Mouse (Mus musculus) spleen, adult 2 months (tissue): Measurements from ENCODE around the gene Zfand2a. TPM values are rescaled to one million over a fixed set of nuclear protein-coding genes. Genes with fewer than 3 reads are reported as not detected.
A peak's percentile ranks its signal among the peaks of the same experiment; 100 is the strongest.

Source experiments
- DNase-seq, 2 experiments: peaks; one replicate each; pipeline versions ENCODE4 v3.0.0 to v3.0.0-alpha.2; 2012 to 2021; ENCODE audit warnings: low spot score in 2 of 2, low read depth in 1 of 2
- H3K27ac ChIP-seq: fragments of 200-500 bp; 2 replicates; pipeline ENCODE4 v1.5.1; 2012; ENCODE audit warnings: low read length, inconsistent platforms; ENCODE audit not compliant: insufficient read depth
- H3K27me3 ChIP-seq: fragments of 200-500 bp; 2 replicates; pipeline ENCODE4 v1.6.1; 2012; ENCODE audit warnings: mild to moderate bottlenecking, moderate library complexity, low read length, inconsistent platforms; ENCODE audit not compliant: control insufficient read depth, insufficient read depth
- H3K36me3 ChIP-seq: fragments of 200-500 bp; 2 replicates; pipeline ENCODE4 v1.6.1; 2012; ENCODE audit warnings: mild to moderate bottlenecking, low read length, inconsistent platforms; ENCODE audit not compliant: control insufficient read depth, insufficient read depth
- H3K4me1 ChIP-seq: fragments of 200-500 bp; 2 replicates; pipeline ENCODE4 v1.6.1; 2011; ENCODE audit warnings: inconsistent platforms; ENCODE audit not compliant: control insufficient read depth, insufficient read depth, insufficient read length
- H3K4me3 ChIP-seq: fragments of 200-500 bp; 2 replicates; pipeline ENCODE4 v1.5.1; 2011; ENCODE audit warnings: mild to moderate bottlenecking, inconsistent platforms; ENCODE audit not compliant: insufficient read depth, insufficient read length; ENCODE audit errors: extremely low read depth
- CTCF ChIP-seq: fragments of 200-500 bp; IDR thresholded peaks from 2 replicates; pipeline ENCODE4 v1.5.1; 2011; ENCODE audit warnings: mild to moderate bottlenecking, inconsistent platforms; ENCODE audit not compliant: insufficient read depth, insufficient read length, insufficient replicate concordance; ENCODE audit errors: extremely low read depth
- POLR2A ChIP-seq: fragments of 200-500 bp; IDR thresholded peaks from 2 replicates; pipeline ENCODE4 v1.6.1; 2011; ENCODE audit warnings: low read depth, low read length, inconsistent platforms
- WGBS: fragments of 180-500 bp; shearing (Covaris S2); methylation state at CpG from one replicate; pipeline ENCODE4 v1.1.7; 2018; 5-methylcytosine and 5-hydroxymethylcytosine counted together
- polyA plus RNA-seq: library from polyadenylated mRNA; depleted of rRNA; stranded (reverse); fragments of >200 nt; gene quantifications from 2 replicates; pipeline ENCODE4 v1.2.3, GENCODE M21; 2012; rRNA removed

The Zfand2a gene
- 6.6 and 7.5 TPM in 2 replicates for polyA plus RNA-seq

- WGBS: 1% methylated on average over 42 of the region's 42 CpGs
- Histone ChIP-seq H3K4me1 (no peaks in the 10 kb centered on the region; the same call in 1 of the 2 replicates), H3K27me3 (no peaks in the 10 kb centered on the region), H3K27ac (peak within 1 kb of the TSS; percentile 90), H3K4me3 (peak within 1 kb of the TSS; percentile 83), H3K36me3 (peaks cover 8% of the 10 kb centered on the region)
- DNase-seq: peak; percentile 99 to 100
- no peak for TF ChIP-seq CTCF
- peak; percentile 62 for TF ChIP-seq POLR2A
Observed at GRCm38 (mm10) chr5:139484185-139484814, at the start of gene Zfand2a. TSS of gene Zfand2a (minus strand) at chr5:139484549.

- peaks cover 2% of the 10 kb centered on the region; the same call in 1 of the 2 replicates for H3K27me3 ChIP-seq
Observed at GRCm38 (mm10) chr5:139528851-139529250, 44.5 kb upstream of the Zfand2a start.

GRCm38 (mm10) chr5:139521987-139522386 is 37.6 kb upstream of the Zfand2a start:
- DNase-seq: no peak

More at GRCm38 (mm10) chr5:139528851-139529250, 44.5 kb upstream of the Zfand2a start:
- Histone ChIP-seq H3K27ac (no peak overlapping the region), H3K36me3 (no peaks in the 10 kb centered on the region), H3K4me3 (no peak overlapping the region), H3K4me1 (no peaks in the 10 kb centered on the region)
- TF ChIP-seq CTCF (no peak), POLR2A (no peak)
- 70% methylated on average over 7 of the region's 7 CpGs for WGBS
- DNase-seq: no peak

GRCm38 (mm10) chr5:139520069-139520834 is 35.9 kb upstream of the Zfand2a start:
- 62% methylated on average over 14 of the region's 14 CpGs for WGBS
- no peak for DNase-seq
- Histone ChIP-seq H3K36me3 (no peaks in the 10 kb centered on the region), H3K4me3 (no peak overlapping the region), H3K4me1 (no peaks in the 10 kb centered on the region), H3K27ac (no peak overlapping the region), H3K27me3 (no peaks in the 10 kb centered on the region; the same call in 1 of the 2 replicates)
- TF ChIP-seq POLR2A (no peak), CTCF (no peak)

More at GRCm38 (mm10) chr5:139521987-139522386, 37.6 kb upstream of the Zfand2a start:
- Histone ChIP-seq H3K36me3 (no peaks in the 10 kb centered on the region), H3K4me1 (no peaks in the 10 kb centered on the region), H3K4me3 (no peak overlapping the region), H3K27ac (no peak overlapping the region), H3K27me3 (no peaks in the 10 kb centered on the region; the same call in 1 of the 2 replicates)
- WGBS: 82% methylated on average over 10 of the region's 10 CpGs
- TF ChIP-seq CTCF (no peak), POLR2A (no peak)

GRCm38 (mm10) chr5:139516281-139516680 is 31.9 kb upstream of the Zfand2a start:
- Histone ChIP-seq H3K27ac (no peak overlapping the region), H3K36me3 (no peaks in the 10 kb centered on the region), H3K4me1 (no peaks in the 10 kb centered on the region), H3K4me3 (no peak overlapping the region), H3K27me3 (no peaks in the 10 kb centered on the region; the same call in 1 of the 2 replicates)
- DNase-seq: no peak
- 51% methylated on average over 11 of the region's 11 CpGs for WGBS
- TF ChIP-seq CTCF (no peak), POLR2A (no peak)

GRCm38 (mm10) chr5:139512201-139512600 is 27.9 kb upstream of the Zfand2a start:
- H3K27me3 ChIP-seq: no peaks in the 10 kb centered on the region
- no peak overlapping the region for H3K27ac ChIP-seq
- H3K36me3 ChIP-seq: no peaks in the 10 kb centered on the region
- no peak for DNase-seq
- no peaks in the 10 kb centered on the region for H3K4me1 ChIP-seq
- WGBS: 87% methylated on average over 4 of the region's 4 CpGs
- no peak overlapping the region for H3K4me3 ChIP-seq
- TF ChIP-seq POLR2A (no peak), CTCF (no peak)
